Mouse (Mus musculus): ENCODE measurements around the gene Vwa3b. TPM values are rescaled to one million over a fixed set of nuclear protein-coding genes. Genes with fewer than 3 reads are reported as not detected.

Gene Vwa3b
- polyA plus RNA-seq, 1 experiment from 2014 or later, result 1.1 TPM

DNA sequence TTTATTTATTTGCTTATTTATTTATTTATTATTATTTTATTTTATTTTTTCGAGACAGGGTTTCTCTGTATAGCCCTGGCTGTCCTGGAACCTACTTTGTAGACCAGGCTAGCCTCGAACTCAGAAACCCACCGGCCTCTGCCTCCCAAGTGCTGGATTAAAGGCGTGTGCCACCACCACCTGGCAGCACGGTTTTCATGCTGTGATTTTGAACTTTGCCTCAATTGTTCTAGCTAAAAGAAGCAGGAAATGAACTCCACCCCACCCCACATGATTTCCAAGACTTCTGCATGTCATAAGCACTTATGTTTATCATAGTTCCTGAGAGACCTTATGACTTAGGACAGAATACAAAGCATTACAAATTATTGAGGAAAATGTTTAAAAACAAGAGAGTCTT is 15.5 kb downstream of the Vwa3b start:
- no peaks in the 10 kb centered on the region for H3K27me3 ChIP-seq (ENCODE audit: control insufficient read depth, insufficient read depth, low read length)
- H3K36me3 ChIP-seq (ENCODE audit: control insufficient read depth, insufficient read depth, low read length), result no peaks in the 10 kb centered on the region
- no peak overlapping the region for H3K4me2 ChIP-seq (replicated peaks; ENCODE audit: low read depth)
- DNase-seq (ENCODE audit: low spot score) (no peak), ATAC-seq (ENCODE audit: low FRiP score, low TSS enrichment) (no peak)
- no peak for TF ChIP-seq EP300 (optimal IDR thresholded peaks at IDR 0.05)
- no peak for TF ChIP-seq CTCF (IDR thresholded peaks at IDR 0.05; ENCODE audit: low read depth)
- H3K9ac ChIP-seq (ENCODE audit: low read length), result no peak overlapping the region
- 85% methylated on average over 5 of the region's 5 CpGs for WGBS
- no peaks in the 10 kb centered on the region for H3K4me1 ChIP-seq (replicated peaks; ENCODE audit: control insufficient read depth, insufficient read depth)
- no peaks in the 10 kb centered on the region for H3K9me3 ChIP-seq (ENCODE audit: control insufficient read depth, low read length)
- H3K4me3 ChIP-seq (ENCODE audit: low read depth, low read length), result no peak overlapping the region
- H3K27ac ChIP-seq (replicated peaks), result no peak overlapping the region

DNA sequence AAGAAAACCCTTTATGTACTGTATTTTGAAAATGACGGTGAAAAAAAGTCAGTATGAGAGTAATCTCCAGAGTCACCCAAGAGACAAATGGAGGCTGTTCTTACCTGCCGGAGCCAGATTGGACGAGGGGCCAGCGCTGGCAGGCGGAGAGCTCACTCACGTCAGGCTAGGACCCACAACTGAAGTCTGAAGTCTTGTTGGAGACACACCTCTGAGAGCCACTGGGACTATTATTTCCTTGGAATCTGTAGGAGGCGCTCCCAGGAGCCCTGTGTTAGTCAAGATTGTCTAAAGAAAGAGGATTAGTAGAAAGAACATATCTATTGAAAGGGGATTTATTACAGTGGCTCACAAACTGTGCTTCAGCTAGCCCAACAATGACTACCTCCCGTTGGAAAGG is 16.4 kb downstream of the Vwa3b start:
- ATAC-seq (ENCODE audit: low FRiP score, low TSS enrichment) (no peak), DNase-seq (ENCODE audit: low spot score) (no peak)
- H3K4me3 ChIP-seq (ENCODE audit: low read depth, low read length), result no peak overlapping the region
- H3K36me3 ChIP-seq (ENCODE audit: control insufficient read depth, insufficient read depth, low read length), result no peaks in the 10 kb centered on the region
- no peak overlapping the region for H3K4me2 ChIP-seq (replicated peaks; ENCODE audit: low read depth)
- H3K27ac ChIP-seq (replicated peaks), result no peak overlapping the region
- H3K27me3 ChIP-seq (ENCODE audit: control insufficient read depth, insufficient read depth, low read length), result no peaks in the 10 kb centered on the region
- no peaks in the 10 kb centered on the region for H3K4me1 ChIP-seq (replicated peaks; ENCODE audit: control insufficient read depth, insufficient read depth)
- H3K9me3 ChIP-seq (ENCODE audit: control insufficient read depth, low read length), result no peaks in the 10 kb centered on the region
- WGBS, result 85% methylated on average over 8 of the region's 8 CpGs
- no peak overlapping the region for H3K9ac ChIP-seq (ENCODE audit: low read length)
- TF ChIP-seq CTCF (IDR thresholded peaks at IDR 0.05; ENCODE audit: low read depth) (no peak), EP300 (optimal IDR thresholded peaks at IDR 0.05) (no peak)

DNA sequence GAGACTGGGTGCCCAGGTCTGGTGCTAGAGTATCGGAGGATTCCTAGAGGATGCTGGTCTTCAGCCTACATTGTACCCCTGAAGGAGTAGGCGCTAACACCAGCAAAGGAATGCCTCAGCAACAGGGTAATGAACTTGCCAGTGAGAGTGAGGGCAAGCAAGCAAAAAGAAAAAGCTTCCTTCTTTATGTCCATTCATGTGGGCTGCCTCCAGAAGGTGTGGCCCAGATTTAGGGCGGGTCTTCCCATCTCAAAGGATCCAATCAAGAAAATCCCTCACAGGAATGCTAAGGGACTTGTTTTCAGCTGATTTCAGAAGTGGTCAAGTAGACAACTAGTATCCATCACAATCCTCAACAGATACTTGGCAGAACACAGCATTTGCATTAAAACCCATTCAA is 16.8 kb downstream of the Vwa3b start:
- 89% methylated on average over 3 of the region's 3 CpGs for WGBS
- DNase-seq (ENCODE audit: low spot score) (no peak), ATAC-seq (ENCODE audit: low FRiP score, low TSS enrichment) (no peak)
- Histone ChIP-seq H3K4me3 (ENCODE audit: low read depth, low read length) (no peak overlapping the region), H3K4me2 (replicated peaks; ENCODE audit: low read depth) (no peak overlapping the region), H3K9ac (ENCODE audit: low read length) (no peak overlapping the region), H3K9me3 (ENCODE audit: control insufficient read depth, low read length) (no peaks in the 10 kb centered on the region), H3K36me3 (ENCODE audit: control insufficient read depth, insufficient read depth, low read length) (no peaks in the 10 kb centered on the region), H3K4me1 (replicated peaks; ENCODE audit: control insufficient read depth, insufficient read depth) (no peaks in the 10 kb centered on the region), H3K27me3 (ENCODE audit: control insufficient read depth, insufficient read depth, low read length) (no peaks in the 10 kb centered on the region), H3K27ac (replicated peaks) (no peak overlapping the region)
- TF ChIP-seq CTCF (IDR thresholded peaks at IDR 0.05; ENCODE audit: low read depth) (no peak), EP300 (optimal IDR thresholded peaks at IDR 0.05) (no peak)

DNA sequence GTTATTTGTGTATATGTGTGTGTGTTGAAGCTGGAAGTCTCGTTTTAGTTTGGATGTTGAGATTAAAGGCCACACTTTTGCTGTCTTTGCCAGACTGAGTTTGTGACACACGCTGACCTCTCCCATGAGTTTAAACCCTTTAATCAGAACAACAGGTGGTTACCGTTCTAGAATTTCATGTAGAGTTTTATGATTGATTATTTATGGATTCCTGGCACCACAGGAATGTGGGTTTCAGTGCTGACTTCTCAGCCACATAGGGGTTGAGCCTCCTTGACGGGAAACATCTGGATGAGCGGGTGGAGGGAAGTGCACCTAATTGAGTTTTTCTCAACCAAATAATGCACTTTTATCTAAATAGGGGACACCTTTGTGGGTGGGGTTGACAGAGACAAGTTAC is 19.1 kb downstream of the Vwa3b start:
- H3K4me1 ChIP-seq (replicated peaks; ENCODE audit: control insufficient read depth, insufficient read depth), result no peaks in the 10 kb centered on the region
- H3K27ac ChIP-seq (replicated peaks), result no peak overlapping the region
- TF ChIP-seq EP300 (optimal IDR thresholded peaks at IDR 0.05), result no peak
- no peak for TF ChIP-seq CTCF (IDR thresholded peaks at IDR 0.05; ENCODE audit: low read depth)
- no peak overlapping the region for H3K4me2 ChIP-seq (replicated peaks; ENCODE audit: low read depth)
- WGBS, result 33% methylated on average over 5 of the region's 5 CpGs
- DNase-seq (ENCODE audit: low spot score), result no peak
- H3K9me3 ChIP-seq (ENCODE audit: control insufficient read depth, low read length), result no peaks in the 10 kb centered on the region
- H3K4me3 ChIP-seq (ENCODE audit: low read depth, low read length), result no peak overlapping the region
- no peak for ATAC-seq (ENCODE audit: low FRiP score, low TSS enrichment)
- H3K27me3 ChIP-seq (ENCODE audit: control insufficient read depth, insufficient read depth, low read length), result no peaks in the 10 kb centered on the region
- no peaks in the 10 kb centered on the region for H3K36me3 ChIP-seq (ENCODE audit: control insufficient read depth, insufficient read depth, low read length)
- H3K9ac ChIP-seq (ENCODE audit: low read length), result no peak overlapping the region

DNA sequence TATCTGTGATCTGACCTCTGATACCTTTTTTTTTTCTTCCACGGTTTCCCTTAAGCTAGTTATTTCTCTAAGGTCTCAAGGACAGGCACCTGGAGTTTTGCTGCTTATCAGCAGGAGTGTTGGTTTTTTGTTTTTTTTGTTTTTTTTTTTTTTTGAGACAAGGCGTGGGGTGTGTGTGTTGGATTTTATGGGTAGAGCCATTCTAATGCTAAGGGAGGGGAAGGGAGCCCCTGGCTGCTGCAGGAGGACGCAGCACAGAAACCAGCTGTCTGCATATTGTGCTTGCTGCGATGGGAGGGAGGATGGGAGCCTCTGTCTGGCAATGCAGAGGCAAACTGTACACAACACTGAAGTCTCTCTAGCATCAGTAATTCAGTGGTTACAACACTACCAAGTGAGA is 22.8 kb downstream of the Vwa3b start:
- no peak overlapping the region for H3K4me3 ChIP-seq (ENCODE audit: low read depth, low read length)
- no peak for ATAC-seq (ENCODE audit: low FRiP score, low TSS enrichment)
- no peak for DNase-seq (ENCODE audit: low spot score)

DNA sequence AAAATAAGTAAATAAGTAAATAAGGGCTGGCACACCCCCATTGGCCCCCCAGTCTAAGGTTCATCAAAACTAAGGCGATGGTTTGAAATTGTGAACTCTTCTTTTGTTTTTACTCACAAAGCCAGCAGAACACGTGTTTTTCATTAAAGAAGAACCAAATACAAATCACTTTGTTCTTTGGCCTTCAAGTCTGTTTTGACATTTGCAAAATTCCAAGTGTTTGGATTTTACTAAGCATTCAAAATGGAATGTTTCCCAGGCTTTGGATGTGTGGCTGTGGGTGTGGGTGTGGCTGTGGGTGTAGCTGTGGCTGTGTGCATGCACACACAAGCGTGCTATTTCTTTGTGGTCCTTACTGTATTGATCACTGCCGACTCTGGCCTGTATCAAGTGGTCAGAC is 27.3 kb downstream of the Vwa3b start:
- Histone ChIP-seq H3K4me3 (ENCODE audit: low read depth, low read length) (no peak overlapping the region), H3K9ac (ENCODE audit: low read length) (no peak overlapping the region), H3K36me3 (ENCODE audit: control insufficient read depth, insufficient read depth, low read length) (no peaks in the 10 kb centered on the region), H3K4me2 (replicated peaks; ENCODE audit: low read depth) (no peak overlapping the region), H3K4me1 (replicated peaks; ENCODE audit: control insufficient read depth, insufficient read depth) (no peaks in the 10 kb centered on the region), H3K27ac (replicated peaks) (no peak overlapping the region), H3K9me3 (ENCODE audit: control insufficient read depth, low read length) (no peaks in the 10 kb centered on the region), H3K27me3 (ENCODE audit: control insufficient read depth, insufficient read depth, low read length) (no peaks in the 10 kb centered on the region)
- WGBS, result 45% methylated on average over 4 of the region's 4 CpGs
- no peak for ATAC-seq (ENCODE audit: low FRiP score, low TSS enrichment)
- no peak for DNase-seq (ENCODE audit: low spot score)
- TF ChIP-seq EP300 (optimal IDR thresholded peaks at IDR 0.05), result no peak

More for the DNA sequence above, 22.8 kb downstream of the Vwa3b start:
- Histone ChIP-seq H3K9me3 (ENCODE audit: control insufficient read depth, low read length) (no peaks in the 10 kb centered on the region), H3K9ac (ENCODE audit: low read length) (no peak overlapping the region), H3K4me2 (replicated peaks; ENCODE audit: low read depth) (no peak overlapping the region), H3K4me1 (replicated peaks; ENCODE audit: control insufficient read depth, insufficient read depth) (no peaks in the 10 kb centered on the region), H3K27ac (replicated peaks) (no peak overlapping the region), H3K36me3 (ENCODE audit: control insufficient read depth, insufficient read depth, low read length) (no peaks in the 10 kb centered on the region), H3K27me3 (ENCODE audit: control insufficient read depth, insufficient read depth, low read length) (no peaks in the 10 kb centered on the region)
- WGBS, result 40% methylated on average over 4 of the region's 4 CpGs
- peak; percentile 22; the same call in 1 of the 2 replicates for TF ChIP-seq CTCF (IDR thresholded peaks at IDR 0.05; ENCODE audit: low read depth)
- no peak for TF ChIP-seq EP300 (optimal IDR thresholded peaks at IDR 0.05)
